Mouse (Mus musculus): Measurements from ENCODE around the gene Mogat1.
A peak's percentile ranks its signal among the peaks of the same experiment; 100 is the strongest.
"Not testable (repeated sequence)": the region's sequence is repeated elsewhere in the genome, so short reads cannot be mapped to it uniquely, and the experiment has no call there.

Mogat1 gene

GRCm38 (mm10) chr1:78510862-78511261 is at the start of gene Mogat1:
Gene Mogat1 (plus strand): TSS chr1:78510991.
- peak; percentile 19 for DNase-seq

- DNase-seq, result no peak
These were observed 38.4 kb upstream of the Mogat1 start for GRCm38 (mm10) chr1:78472441-78472840.

GRCm38 (mm10) chr1:78483430-78483829 is 27.4 kb upstream of the Mogat1 start:
- no peak for DNase-seq

DNA sequence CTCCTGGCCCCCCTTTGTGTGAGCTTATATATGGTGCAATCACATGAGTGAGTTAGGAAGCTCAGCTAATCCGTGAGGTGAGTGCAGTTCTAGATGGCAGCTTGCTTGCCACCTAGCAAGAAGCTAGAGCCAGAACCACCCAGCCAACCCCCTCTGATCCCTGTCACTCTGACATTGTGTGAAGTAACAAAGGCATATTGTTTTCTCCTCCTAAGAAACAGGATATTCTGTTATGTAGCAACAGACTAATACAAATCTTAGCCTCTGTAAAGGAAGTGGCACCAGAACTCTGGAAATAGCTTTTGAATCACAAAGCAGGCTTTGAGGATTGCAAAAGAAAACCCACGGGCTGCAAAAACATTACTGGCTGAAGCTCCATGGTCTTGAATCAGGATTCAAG is 26.4 kb upstream of the Mogat1 start:
- DNase-seq, result no peak

DNA sequence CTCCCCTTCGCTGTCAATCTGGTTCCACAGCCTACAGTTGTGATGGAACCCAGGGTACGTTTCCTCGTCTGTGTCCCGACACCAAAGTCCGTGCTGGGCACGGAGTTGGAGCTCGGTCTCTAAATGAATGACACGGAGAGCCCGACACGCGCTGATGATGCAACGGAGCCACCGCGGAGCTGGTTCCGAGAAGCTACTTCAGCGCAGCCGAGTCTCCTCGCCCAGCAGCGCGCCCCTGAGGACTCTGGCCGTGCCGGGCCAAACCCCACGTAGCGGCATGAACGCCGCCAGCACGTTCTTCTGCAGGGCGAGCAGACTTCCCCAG is 22.4 kb upstream of the Mogat1 start:
- DNase-seq, result no peak

GRCm38 (mm10) chr1:78488752-78489492 is 21.9 kb upstream of the Mogat1 start, which contains the start of gene Farsb:
Gene Farsb (minus strand): TSS chr1:78488897.
- DNase-seq, result peak; percentile 96

DNA sequence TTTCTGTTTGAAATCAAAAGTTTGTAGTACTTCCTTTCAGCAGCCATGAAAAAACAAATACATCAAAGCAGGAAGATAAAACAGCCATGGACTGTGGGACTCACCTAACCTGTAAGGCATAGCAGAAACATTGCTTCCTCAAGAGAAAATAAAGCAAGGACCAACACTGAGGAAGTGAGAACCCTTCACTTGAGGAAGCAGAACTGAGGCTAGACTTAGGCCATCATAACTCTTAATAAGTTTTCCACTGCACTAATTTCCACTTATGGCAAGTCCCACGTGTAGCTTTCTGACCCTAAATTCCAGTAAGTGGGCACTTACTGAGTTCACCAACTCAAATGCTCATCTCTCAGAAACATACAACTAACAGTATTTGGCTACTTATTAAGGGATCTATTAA is 20.6 kb upstream of the Mogat1 start:
- DNase-seq, result no peak

GRCm38 (mm10) chr1:78501036-78501435 is 9.8 kb upstream of the Mogat1 start:
- DNase-seq, result no peak

DNA sequence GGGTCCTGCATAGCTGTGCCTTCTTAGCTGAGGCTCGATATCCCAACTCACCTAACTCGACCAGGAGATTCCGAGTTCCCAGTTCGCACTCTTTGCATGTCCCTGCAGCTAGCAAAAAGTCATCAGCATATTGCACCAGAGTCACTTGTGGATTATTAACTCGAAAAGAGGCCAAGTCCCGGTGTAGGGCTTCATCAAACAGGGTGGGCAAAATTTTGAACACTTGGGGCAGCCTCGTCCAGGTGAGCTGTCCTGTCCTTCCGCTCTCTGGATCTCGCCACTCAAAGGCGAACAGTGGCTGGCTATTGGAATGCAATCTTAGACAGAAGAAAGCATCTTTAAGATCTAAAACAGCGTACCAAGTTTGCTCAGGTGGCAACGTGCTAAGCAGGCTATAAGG is 8.9 kb upstream of the Mogat1 start:
- not testable (repeated sequence) for DNase-seq

- DNase-seq, result no peak
These were observed 8.3 kb upstream of the Mogat1 start for GRCm38 (mm10) chr1:78502527-78502926.

- no peak for DNase-seq
These were observed 3.7 kb upstream of the Mogat1 start for GRCm38 (mm10) chr1:78507137-78507536.

DNA sequence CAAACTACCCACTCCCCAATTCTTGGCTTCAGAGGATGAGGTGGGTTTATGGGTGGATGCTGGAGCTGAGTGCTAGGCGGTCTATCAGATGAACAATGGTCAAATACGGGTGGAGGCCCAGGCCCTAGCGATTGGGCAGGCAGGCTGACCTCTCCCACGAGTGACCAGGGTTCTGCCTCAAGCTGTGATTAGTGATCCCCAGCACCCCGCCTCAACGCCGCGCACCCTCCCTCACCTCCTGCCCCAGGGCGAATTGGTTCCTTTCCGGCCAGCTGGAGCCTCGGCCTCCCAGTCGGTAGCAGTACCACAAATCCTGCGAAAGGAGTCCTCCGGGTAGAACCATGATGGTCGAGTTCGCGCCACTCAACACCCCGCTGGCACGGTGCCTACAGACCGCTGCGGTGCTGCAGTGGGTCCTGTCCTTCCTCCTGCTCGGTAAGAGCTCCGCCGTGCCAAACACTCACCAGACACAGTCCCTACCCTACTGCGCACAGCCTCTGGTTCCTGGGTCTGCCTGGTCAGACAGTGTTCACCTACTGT is 900 bp downstream of the Mogat1 start, which contains the start of gene BC035947:
BC035947 (minus strand) TSS at position 538 of the 540 bp plus-strand sequence.
- peak; percentile 62 for DNase-seq

- DNase-seq, result no peak
These were observed 2.0 kb downstream of the Mogat1 start for GRCm38 (mm10) chr1:78512756-78513155.

DNA sequence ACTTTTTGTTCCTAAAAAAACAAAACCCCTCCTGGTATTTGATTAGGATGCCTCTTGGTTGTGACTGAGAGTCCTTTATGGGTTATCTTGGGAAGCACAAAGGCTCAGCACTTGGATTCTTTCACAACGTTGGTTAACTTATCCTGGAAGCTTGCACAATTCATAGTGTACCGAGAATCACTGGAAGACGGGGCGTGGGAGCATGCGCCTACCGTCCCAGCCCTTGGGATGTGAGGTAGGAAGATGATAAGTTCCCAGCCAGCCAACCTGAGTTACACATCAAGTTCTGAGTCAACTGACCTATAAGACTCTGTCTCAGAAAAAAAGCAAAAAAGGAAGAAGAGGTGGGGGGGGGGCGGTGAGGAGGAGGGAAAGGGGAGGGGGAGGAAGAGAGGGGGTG is 8.1 kb downstream of the Mogat1 start:
- DNase-seq, result no peak

GRCm38 (mm10) chr1:78525189-78525886 is 14.5 kb downstream of the Mogat1 start:
- peak; percentile 77 for DNase-seq

DNA sequence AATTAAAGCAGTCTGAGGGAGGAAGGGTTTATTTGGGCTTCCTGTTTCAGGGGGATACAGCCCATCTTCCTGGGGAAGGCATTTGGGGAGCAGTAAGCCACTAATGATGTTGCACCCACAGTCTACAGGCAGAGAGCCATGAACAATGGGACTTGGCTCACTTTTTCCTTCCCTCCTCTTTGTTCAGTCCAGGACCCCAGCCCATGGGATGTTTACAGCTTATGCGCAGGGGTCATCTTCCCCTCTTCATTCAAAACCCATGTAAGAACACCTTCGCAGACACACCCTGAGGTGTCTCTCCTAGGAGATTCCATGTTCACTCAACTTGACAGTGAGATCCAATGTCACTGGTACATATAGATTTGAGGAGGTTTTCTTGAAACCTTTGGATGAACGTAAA is 17.6 kb downstream of the Mogat1 start:
- no peak for DNase-seq

- DNase-seq, result no peak
These were observed 18.2 kb downstream of the Mogat1 start for GRCm38 (mm10) chr1:78529011-78529410.

GRCm38 (mm10) chr1:78530500-78531215 is 19.9 kb downstream of the Mogat1 start:
- peak; percentile 44 for DNase-seq

DNA sequence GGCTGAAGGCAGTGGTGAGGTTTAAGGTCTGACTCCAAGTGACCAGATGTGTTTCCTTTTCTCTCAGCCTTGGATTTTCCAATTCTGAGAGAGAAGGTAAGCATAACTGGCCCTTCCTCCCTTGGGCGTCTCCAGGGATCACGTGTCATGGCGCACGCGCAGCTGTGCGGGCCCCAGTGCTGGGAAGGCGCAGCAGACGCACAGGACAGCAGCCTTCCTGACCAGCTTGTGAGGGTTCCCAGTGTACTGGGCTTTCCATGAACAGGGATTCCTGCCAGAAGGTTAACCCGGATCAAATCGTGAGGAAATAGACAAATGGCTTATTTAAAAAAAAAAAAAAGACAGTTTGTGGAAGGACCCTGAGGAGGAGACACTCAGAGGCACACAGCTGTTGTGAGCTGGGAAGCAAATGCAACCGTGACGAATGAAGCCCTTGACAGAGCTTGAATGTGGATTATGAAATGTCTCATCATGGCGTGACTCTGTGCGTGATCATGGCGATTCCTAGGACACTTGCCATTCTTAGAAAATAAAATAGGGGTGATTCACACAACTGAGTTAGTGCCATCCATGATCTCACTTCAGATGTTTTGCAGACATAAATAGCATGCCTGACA is 21.5 kb downstream of the Mogat1 start:
- DNase-seq, result no peak

- DNase-seq, result no peak
These were observed 23.8 kb downstream of the Mogat1 start for GRCm38 (mm10) chr1:78534428-78535150.

GRCm38 (mm10) chr1:78536310-78537164 is 25.7 kb downstream of the Mogat1 start:
- peak; percentile 79 for DNase-seq
